Mouse (Mus musculus) gastrocnemius, postnatal 10 days (tissue): Measurements from ENCODE around the gene Osbpl9. TPM values are rescaled to one million over a fixed set of nuclear protein-coding genes. Genes with fewer than 3 reads are reported as not detected.

Experiments used
- DNase-seq: peaks from one replicate; pipeline ENCODE4 v3.0.0; 2021; ENCODE audit warnings: mixed read lengths
- microRNA-seq, 2 experiments: library from miRNA; unstranded; fragments of <30 nt; microRNA quantifications; one replicate each; pipeline ENCODE4 v1.2.0; 2021
- total RNA-seq, 2 experiments: library from RNA; stranded (reverse); gene quantifications; 2 replicates each; pipeline ENCODE4 v1.2.3; 2021

Gene Osbpl9
- total RNA-seq, 2 experiments from 2014 or later: 93.6 to 98.0 TPM

DNA sequence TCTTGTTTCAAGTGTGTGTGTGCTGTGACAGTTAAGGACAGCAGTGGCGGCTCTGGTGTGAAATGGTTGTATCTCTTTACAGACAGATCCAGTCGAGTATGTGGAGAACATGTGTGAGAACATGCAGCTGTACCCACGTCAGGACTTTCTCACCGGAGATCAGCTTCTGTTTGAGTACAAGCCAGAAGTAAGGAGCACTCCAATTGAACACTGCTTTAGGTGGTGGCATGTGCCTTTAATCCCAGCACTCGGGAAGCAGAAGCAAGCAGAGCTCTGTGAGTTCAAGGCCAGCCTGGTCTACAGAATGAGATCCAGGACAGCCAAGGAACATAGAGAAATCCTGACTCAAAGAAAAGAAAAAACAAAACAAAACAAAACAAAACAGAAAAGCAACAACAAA is 158.8 kb downstream of the Osbpl9 start:
- DNase-seq: no peak

DNA sequence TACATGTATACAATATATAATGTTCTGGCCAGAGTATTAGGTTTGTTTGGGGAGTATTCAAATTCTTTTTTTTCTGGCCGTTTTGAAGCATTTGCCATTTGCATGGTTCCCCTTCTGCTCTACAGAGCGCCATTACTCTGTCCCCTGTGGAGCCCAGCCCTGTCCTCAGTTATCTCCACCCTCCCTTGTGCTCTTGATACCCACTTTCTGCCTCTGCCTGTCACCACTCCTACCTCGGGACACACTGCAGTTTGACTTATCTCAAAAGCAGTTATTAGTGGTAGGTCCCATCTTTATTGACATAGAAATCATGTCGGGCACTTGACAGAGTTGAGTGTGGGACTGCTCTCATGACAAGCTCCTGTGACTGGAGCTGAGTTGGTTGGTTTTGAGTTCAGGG is 159.3 kb downstream of the Osbpl9 start:
- DNase-seq: no peak

DNA sequence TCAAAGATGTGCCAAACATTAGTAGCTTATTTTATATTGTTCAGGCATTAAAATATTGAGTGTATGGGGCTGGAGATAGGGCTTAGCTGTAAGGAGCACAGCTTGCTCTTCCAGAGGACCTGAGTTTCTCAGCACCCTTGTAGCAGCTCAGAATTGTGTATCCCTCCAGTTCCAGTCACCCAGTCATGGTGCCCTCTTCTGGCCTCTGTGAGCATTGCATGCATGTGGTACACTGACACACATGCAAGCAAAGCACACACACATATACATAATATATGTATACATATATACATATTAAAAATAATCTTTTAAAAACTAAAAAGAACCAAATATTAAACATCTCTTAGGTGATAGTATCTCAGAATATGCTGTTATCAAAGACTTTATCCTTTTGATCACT is 165.7 kb downstream of the Osbpl9 start:
- DNase-seq: peak; percentile 61

DNA sequence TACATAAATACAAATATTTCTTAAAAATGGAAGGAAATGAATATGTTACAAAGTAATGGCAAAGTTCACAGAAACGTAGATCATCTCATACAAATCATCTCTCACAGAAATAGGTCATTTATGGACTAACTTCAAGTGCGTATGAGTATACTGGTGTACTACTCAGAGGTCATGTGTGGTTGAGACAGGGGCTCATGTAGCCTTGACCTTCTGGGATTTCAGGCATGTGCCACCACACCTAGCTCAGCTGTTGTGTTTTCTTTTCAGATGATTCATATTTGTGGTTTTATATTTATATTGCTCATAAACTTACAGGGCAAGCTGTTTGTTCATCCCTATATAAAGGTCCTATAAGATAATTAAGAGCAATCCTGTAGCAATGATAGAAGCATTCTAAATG is 171.8 kb downstream of the Osbpl9 start:
- no peak for DNase-seq

DNA sequence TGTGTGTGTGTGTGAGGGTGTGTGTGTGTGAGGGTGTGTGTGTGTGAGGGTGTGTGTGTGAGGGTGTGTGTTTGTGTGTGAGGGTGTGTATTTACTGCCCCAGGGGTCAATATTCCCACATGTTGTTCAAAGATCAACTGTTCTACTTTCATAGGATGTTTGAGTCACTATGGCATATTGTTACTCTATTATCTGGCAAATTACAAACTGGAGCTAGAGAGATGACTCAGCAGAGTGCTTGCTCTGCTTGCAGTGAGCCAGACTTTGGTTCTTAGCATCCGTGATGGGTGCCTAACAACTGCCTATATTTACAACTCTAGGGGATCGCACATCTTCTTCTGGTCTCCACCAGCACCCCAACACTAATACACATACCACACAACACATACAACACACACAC is 172.2 kb downstream of the Osbpl9 start:
- no peak for DNase-seq

DNA sequence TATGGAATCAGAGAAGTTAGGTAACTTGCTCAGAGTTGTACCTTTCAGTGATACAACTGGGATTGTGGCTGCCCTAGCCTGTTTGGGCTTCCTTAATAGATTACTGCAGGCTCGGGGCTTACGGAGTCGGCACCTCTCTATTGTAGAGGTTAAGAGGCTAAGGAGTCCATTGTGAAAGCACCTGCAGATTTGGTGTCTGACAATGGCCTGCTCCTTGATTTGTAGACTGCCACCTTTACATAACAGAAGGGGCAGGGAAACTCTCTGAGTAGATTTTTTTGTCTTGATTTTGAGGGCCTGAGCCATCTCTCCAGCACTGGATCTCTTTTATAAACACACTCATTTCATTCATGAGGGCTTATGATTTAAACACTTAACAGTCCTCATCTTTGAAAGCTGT is 175.5 kb downstream of the Osbpl9 start:
- no peak for DNase-seq

DNA sequence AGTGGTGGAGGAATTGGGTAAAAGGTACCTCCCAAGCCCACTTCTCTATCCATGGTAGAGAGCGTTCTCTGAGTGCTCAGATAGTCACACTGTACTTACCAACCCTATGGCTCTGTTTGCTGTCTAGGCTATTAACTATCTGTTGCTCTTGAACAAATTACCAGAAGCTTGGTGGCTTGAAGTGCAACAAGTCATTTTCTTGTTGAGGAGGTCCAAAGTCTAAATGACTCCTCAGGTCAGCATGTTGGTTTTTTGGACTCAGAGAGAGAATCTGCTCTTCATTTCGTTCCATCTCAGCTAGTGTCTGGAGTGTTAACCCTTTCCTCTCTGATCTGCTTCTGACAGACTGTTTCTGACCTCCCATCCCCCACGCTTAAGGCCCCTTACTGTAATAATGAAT is 177.0 kb downstream of the Osbpl9 start:
- DNase-seq: no peak

DNA sequence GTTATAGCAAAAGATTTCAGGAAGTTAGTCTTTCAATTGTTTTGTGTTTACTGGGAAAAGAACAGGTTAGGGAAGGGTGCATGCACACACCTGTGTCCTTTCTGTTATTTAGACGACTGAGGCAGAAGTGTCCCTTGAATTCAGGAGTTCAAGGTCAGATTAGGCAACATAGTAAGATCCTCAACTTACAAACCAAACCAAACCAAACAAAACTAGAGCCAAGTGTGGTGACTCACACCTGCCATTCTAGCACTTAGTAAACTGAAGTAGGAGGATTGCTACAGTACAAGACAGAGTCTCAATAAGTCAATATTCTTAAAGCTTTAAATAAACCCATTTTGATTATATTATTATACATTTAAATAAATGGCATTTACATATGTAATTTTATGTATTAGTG is 180.1 kb downstream of the Osbpl9 start:
- no peak for DNase-seq

DNA sequence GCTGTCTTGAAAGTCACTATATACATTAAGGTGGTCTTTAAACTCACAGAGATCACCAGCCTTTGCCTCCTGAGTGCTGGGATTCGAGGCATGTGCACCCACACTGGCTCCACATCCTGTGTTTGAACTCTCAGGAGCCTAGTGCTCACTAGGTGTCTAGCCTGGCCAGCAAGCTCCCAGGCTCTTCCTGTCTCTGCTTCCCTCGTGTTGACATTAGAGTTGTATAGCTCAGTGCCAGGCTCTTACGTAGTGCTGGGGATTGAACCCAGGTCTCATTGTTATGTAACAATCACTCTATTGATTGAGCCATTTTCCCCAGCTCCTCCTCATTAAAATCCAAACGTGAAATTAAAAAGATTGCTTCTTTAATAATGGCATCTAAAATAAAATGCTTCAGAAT is 182.8 kb downstream of the Osbpl9 start:
- DNase-seq: no peak

DNA sequence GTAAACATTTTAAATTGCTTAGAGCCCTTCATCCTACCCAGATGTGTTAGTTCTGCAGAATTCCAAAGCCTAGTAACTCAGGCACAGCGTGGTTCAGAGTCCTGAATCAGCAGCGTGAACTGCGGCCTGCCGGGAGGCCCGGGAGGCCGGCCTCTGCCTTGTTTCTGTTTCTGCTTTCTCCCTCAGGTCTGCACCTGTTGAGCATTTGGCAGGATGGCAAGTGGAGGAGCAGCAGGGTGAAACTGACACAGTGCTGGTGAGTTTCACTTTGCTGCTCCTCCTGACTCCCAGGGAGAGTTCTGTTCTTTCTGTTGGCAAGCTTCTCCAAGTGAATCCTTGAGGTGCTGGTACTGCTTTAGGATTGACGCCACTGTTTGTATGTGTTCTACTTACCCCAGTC is 184.6 kb downstream of the Osbpl9 start:
- peak; percentile 36 for DNase-seq

DNA sequence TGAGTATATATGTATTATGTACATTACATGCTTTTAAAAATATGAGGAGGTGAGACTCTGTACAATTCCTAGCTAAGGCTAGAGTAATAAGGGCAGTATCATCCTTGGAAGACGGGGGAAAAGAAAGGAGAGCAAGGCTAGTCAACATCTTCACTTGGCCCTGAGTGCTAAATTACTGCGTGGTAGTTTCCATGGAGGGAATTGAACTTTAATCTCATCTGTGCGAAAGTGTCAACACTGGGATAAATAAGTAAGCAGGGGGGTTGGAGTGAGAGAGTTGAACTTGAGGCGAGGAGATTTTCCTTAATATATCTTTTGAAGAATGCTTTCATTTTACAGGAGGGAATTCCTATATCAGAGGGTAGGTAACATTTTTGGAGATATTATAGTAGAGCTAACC is 188.0 kb downstream of the Osbpl9 start:
- no peak for DNase-seq

Small RNA genes within 50 kb of the gene (microRNA-seq; reads per million reads assigned to microRNA genes)
- 0 reads per million in 2 experiments for gene Mir761

Other genes with a start within 250 kb of the Osbpl9 start
- gene Nrd1, start 201.6 kb downstream of the Osbpl9 start, total RNA-seq: 100 to 1,000 TPM in 1 of 2 experiments, 10 to 100 TPM in 1; 80.9 to 113 TPM
- gene Calr4, start 32.2 kb upstream of the Osbpl9 start, total RNA-seq: not detected
- 10 to 100 TPM; 50.4 to 53.8 TPM for gene Eps15, start 78.0 kb upstream of the Osbpl9 start, total RNA-seq
- under 1 TPM; 0.66 to 0.81 TPM for gene Ttc39a, start 204.4 kb upstream of the Osbpl9 start, total RNA-seq